Mouse (Mus musculus) T-cell, adult 2 months (primary cell): ENCODE measurements around the gene Lamtor1.
"Not testable (repeated sequence)": the region's sequence is repeated elsewhere in the genome, so short reads cannot be mapped to it uniquely, and the experiment has no call there.

Experiments
- DNase-seq: peaks from one replicate; pipeline ENCODE4 v3.0.0; 2022; ENCODE audit warnings: low spot score

The Lamtor1 gene

DNA sequence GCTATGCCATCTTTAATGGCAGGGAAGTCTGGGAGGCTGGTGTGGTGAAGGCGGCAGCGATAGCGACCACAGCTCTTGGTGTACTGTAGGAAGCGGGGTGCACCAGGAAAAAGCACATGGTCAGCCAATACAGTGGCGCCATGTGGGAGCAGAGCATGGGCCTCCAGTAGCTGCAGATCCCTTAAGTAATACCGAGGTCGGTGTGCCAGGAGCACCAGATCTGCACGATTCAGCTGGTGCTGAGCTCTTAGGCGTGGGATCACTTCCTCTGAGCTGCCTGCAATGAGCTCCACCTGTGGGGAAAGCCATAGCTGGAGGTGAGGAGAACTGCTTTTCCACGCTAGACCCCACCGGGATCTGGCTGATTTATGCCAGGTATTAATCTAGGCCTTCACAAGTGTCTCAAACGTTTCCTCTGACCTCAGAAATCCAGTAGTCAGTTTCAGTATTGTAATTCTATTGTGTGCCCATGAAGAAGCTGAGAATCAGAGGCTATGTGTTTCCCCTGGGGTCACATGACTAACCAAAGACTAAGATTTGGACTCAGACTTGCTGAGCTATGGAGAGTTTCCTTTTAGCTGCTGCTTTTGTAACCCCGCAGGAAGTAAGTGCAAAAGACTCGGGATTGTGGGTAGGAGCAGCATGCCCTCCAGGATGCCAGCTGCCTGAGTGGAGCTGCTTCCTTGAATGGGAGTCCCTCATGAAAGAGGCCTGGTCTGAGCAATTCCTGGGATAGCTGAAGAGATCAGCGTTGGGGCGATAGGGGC is 5.2 kb upstream of the Lamtor1 start:
- no peak for DNase-seq

GRCm38 (mm10) chr7:101901969-101902368 is 3.7 kb upstream of the Lamtor1 start:
- no peak for DNase-seq

DNA sequence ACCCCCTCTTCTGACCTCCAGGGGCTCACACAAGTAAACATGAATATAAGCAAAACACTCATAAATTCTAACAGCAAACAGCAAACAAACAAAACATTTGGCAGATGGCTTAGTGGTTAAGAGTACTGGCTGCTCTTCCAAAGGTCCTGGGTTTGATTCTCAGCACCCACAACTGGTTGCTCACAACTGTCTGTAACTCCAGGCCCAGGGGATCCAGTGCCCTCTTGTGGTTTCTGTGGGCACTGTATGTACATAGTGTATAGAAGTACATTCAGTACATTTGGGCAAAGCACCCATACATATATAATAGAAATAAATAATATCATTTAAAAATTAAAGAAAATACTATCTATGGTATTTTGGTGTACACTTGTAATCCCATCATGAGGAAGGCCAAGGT is 2.9 kb upstream of the Lamtor1 start:
- no peak for DNase-seq

DNA sequence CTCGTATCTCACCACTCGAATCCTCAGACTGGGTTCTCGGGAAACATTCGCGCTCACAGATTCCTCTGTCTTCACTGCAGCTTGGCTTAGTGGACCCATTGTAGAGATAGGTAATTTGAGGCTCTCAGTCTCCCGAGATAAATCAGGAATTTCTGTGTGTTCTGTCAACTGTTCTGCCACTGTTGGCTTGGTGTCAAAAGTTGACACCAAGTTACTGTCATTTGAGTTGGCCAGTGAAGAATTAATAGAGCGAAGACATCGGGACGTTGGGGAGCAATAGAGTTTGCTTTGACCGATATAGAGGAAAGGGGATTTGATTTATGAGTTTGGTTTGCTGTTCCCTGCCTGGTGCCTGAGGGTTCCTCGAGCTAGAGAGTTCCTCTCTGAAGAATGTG is 580 bp downstream of the Lamtor1 start, which contains the start of gene Tomt:
Gene Tomt, minus strand, starts transcription at position 73 of the 395 bp plus-strand sequence.
- DNase-seq, result no peak

DNA sequence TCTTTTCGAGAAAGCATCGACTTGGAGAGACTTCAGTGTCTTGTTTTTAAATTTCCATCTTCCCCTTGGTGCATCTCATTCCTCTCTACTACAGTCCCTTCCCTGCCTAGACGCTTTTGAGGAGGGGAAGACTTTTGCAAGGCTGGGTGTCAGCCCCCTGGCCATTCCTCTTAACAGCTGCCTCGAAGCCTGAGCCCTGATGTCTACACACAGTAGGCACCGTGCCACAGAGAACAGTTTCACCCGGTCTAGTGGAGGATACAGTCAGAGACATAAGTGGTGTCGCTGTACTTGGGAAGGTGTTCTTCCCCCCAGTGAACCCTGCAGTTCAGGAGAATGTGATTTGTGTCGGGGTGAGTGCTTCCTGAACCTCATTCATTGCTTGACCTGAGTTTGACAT is 992 bp downstream of the Lamtor1 start:
- DNase-seq, result peak; percentile 10

GRCm38 (mm10) chr7:101908367-101908766 is 2.7 kb downstream of the Lamtor1 start:
- no peak for DNase-seq

DNA sequence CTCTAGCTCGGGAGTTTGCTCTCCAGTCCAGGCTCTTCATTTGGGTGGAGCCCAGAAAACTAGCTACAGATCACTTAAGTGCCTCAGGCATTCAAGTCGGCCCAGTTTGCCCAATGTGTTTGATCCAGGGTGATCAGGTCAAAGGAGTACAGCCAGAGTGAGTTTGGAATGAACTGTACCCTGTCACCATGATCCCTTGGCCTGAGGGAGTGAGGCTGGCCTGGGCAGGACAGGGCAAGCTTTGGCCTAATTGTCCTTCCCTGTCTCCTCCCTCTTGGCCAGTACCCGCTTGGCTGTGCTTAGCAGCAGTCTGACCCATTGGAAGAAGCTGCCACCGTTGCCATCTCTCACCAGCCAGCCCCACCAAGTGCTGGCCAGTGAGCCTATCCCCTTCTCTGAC is 4.4 kb downstream of the Lamtor1 start:
- DNase-seq, result no peak

DNA sequence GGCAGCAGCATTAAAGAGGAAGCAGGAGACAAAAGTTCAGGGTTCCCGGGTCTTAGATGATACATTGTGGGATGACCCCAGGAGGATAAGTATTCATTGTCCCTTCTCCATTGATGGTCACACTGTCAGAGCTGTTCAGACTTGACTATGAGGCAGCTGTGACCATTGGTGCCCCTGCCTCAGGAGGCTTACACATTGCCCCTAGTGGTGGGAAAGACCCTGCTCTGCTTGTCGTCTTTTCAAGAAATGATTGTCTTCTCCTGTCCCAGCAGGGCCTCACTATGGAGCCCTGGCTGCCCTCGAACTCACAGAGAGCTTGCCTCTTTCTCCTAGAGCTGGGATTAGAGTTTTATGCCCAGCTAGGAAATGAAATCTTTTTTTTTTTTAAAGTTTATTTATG is 6.3 kb downstream of the Lamtor1 start:
- no peak for DNase-seq

- peak; percentile 34 for DNase-seq
Measured at GRCm38 (mm10) chr7:101918071-101918470, 12.4 kb downstream of the Lamtor1 start.

DNA sequence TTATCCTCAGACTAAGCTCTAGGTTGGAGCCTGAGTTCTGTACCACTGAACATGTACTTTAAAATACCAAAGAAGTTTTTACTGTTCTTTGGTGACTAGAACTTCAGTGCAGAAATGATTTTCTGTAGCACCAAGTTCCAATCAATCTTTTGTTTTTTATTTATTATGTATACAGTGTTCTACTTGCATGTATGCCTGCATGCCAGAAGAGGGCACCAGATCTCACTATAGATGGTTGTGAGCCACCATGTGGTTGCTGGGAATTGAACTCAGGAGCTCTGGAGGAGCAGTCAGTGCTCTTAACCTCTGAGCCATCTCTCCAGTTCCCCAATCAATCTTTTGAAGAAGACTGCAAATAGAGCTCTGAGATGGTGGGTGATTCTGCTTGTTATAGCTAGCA is 20.2 kb downstream of the Lamtor1 start:
- not testable (repeated sequence) for DNase-seq

DNA sequence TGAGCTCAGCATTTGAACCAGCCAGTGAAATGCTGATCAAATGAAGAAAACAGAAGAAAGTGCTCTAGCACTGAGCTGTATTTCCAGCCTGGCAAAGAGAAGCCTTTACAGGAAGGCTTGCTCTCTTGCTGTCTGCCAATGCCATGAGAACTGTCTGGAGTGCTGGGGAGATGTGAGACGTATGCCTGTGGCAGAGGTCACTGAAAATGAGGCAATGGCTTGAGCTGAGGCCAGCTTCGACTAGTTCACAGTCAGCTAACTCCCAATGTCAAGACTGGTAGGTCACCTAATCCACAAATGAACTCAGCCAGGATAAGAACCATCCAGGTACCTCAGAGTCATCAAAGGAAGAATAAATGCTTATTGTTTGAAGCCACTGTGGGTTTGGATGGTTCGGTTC is 22.4 kb downstream of the Lamtor1 start:
- no peak for DNase-seq

- no peak for DNase-seq
Measured at GRCm38 (mm10) chr7:101932551-101932950, 26.8 kb downstream of the Lamtor1 start.

GRCm38 (mm10) chr7:101933300-101933699 is 27.6 kb downstream of the Lamtor1 start:
- no peak for DNase-seq

GRCm38 (mm10) chr7:101933751-101934240 is 28.1 kb downstream of the Lamtor1 start, which contains the start of the genes Lrrc51 and Numa1:
Gene Lrrc51, minus strand, starts transcription at chr7:101933895.
Gene Numa1, plus strand, starts transcription at chr7:101934111.
- peak; percentile 96 for DNase-seq

DNA sequence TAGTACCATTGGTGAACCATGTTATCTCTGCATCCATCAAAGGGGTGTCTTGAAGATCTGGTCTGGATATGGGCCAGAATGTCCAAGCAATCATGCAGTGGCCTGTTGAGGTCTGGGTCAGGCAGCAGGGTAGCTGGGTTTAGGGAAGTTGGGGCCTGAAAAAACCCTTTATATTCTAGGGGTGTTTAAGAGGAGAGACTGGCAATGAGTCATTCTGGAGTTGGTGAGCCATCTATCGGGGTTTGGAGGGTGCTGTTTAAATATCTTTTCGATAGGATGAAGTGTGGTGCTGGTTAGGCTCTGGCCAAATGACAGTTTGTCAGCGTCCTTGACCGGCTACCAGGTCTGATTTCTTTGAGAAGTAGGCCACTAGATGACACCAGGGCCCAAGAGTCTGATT is 30.3 kb downstream of the Lamtor1 start:
- no peak for DNase-seq

DNA sequence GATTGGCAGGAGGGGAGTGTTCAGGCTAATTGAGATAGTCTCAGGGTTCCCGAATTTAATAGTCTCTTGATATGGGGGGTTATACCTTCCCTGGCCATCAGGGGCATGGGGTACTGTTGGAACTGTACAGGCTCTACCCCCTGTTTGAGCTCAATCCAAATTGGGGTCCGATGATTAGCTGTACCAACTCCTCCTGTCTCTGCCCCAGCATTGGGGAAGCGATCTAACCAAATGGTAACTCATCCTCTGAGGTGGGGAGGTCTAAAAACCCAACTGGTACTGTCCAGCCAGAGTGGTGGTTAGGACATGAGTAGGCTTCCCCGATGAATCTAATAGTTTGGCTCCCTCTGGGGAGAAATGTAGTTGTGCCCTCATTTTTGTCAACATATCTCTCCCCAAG is 31.3 kb downstream of the Lamtor1 start:
- no peak for DNase-seq

DNA sequence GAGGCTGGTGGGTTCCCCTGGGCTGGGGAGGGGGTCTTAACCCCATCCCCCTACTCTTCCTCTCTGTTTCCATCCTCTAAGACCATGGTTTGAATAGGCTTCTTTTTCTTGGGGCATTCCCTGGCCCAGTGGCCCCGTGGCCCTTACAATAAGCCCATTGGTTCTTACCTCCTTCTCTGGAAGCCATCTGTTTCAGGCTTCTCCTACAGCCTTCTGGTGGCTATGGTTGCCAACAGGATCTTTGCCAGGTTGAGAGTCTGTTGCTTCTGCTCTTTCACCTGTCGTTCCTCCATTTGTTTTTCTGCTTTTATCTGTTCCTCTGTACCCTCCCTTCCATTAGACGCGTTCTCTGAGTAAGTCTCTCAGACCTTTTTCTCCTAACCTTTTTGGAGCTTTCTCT is 31.9 kb downstream of the Lamtor1 start:
- DNase-seq, result no peak

DNA sequence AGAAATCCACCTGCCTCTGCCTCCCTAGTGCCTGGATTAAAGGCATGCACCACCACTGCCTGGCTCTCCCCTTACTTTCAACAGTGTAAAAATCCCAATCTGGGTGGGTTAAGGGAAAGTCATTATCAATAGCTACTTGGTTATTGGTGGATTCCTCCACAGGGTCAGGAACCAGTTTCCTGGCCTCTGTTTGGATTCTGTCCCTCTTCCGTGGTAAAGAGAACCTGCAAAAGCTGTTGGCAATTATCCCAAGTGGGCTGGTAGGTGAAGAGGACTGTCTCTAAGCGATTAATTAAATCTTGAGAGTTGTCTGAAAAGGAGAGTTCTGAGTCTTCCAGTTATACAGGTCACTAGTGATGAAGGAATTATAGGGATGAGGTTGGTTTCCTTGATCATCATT is 32.6 kb downstream of the Lamtor1 start:
- DNase-seq, result no peak

DNA sequence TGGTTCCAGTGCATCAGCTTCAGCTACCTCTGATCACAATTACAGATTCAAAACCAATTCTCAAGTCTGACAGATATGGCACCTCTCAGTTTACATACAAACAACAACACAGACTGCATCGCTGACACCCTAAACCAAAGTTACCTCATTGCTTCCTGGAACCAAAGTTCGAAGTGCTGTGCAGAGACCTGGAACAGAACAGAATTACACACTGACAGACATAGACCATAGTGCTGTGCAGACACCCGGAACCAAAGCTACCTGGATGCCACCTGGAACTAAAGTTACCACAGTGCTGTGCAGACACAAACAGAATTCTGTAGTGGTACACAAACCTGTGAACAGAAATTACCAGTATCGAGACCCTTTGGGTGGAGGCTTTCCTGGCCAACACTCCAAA is 34.1 kb downstream of the Lamtor1 start:
- DNase-seq, result no peak

- not testable (repeated sequence) for DNase-seq
Measured at GRCm38 (mm10) chr7:101949008-101949407, 43.3 kb downstream of the Lamtor1 start.

- DNase-seq, result no peak
Measured at GRCm38 (mm10) chr7:101951648-101952047, 45.9 kb downstream of the Lamtor1 start.

- no peak for DNase-seq
Measured at GRCm38 (mm10) chr7:101952098-101952497, 46.4 kb downstream of the Lamtor1 start.

GRCm38 (mm10) chr7:101954163-101954562 is 48.5 kb downstream of the Lamtor1 start:
- DNase-seq, result no peak

- DNase-seq, result no peak
Measured at GRCm38 (mm10) chr7:101955276-101955675, 49.6 kb downstream of the Lamtor1 start.
